Mouse (Mus musculus) G1E (cell line): Measurements from ENCODE around the gene Kcnc2.

Source experiments
- CTCF ChIP-seq: IDR thresholded peaks from 2 replicates; pipeline ENCODE4 v1.5.1; 2012; ENCODE audit warnings: low read depth, low read length, inconsistent platforms, mixed read lengths
- GATA1 ChIP-seq: IDR thresholded peaks from 2 replicates; pipeline ENCODE4 v1.6.1; 2012; ENCODE audit warnings: borderline replicate concordance, low read length, inconsistent platforms, mixed read lengths
- GATA2 ChIP-seq: IDR thresholded peaks from 2 replicates; pipeline ENCODE4 v1.6.1; 2012; ENCODE audit warnings: low read depth, low read length, inconsistent platforms, borderline replicate concordance
- POLR2AphosphoS5 ChIP-seq: IDR thresholded peaks from 2 replicates; pipeline ENCODE4 v1.6.1; 2012; ENCODE audit warnings: low read depth, low read length, inconsistent platforms; ENCODE audit not compliant: insufficient replicate concordance
- TAL1 ChIP-seq: conservative IDR thresholded peaks from 2 replicates; pipeline ENCODE4 v1.6.1; 2012; ENCODE audit warnings: low read depth, low read length, inconsistent platforms, mixed read lengths

DNA sequence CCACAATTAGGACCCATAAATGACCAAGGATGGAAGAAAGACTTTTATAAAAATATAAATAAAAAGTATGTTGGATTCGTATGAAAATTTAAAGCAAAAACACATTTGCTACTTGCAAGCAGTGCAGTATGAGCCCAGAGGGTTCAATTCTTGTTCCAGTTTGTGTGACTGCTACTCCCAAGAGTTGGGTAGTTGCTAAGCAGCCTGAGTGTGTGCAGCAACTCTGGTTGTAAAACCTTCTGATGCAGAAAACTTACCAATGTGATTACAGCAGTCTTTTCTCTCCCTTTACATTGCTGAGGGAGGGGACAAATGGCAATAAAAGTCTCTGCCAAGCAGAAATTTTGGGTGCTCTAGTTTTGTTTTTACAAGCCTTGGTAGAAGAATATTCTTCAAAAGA lies 46.9 kb downstream of the Kcnc2 start:
- no peak for TF ChIP-seq CTCF
- no peak for TF ChIP-seq TAL1
- no peak for TF ChIP-seq POLR2AphosphoS5
- TF ChIP-seq GATA1, result no peak
- no peak for TF ChIP-seq GATA2
